Mouse (Mus musculus) heart, postnatal 10 days (tissue): ENCODE results near the gene Cdh11. TPM values are rescaled to one million over a fixed set of nuclear protein-coding genes. Genes with fewer than 3 reads are reported as not detected.

Experiments
- DNase-seq, 2 experiments: peaks; one replicate each; pipeline ENCODE4 v3.0.0; 2021
- intact Hi-C: fragments of 180-260 bp; cut with DNase I; formaldehyde crosslinking; loops from one replicate; pipeline ENCODE4 v1.15.1; 2025
- total RNA-seq, 2 experiments: library from RNA; stranded (reverse); gene quantifications; 2 replicates each; pipeline ENCODE4 v1.2.3; 2021

Cdh11 gene
- 10 to 100 TPM; 28.6 to 41.5 TPM for total RNA-seq

DNA sequence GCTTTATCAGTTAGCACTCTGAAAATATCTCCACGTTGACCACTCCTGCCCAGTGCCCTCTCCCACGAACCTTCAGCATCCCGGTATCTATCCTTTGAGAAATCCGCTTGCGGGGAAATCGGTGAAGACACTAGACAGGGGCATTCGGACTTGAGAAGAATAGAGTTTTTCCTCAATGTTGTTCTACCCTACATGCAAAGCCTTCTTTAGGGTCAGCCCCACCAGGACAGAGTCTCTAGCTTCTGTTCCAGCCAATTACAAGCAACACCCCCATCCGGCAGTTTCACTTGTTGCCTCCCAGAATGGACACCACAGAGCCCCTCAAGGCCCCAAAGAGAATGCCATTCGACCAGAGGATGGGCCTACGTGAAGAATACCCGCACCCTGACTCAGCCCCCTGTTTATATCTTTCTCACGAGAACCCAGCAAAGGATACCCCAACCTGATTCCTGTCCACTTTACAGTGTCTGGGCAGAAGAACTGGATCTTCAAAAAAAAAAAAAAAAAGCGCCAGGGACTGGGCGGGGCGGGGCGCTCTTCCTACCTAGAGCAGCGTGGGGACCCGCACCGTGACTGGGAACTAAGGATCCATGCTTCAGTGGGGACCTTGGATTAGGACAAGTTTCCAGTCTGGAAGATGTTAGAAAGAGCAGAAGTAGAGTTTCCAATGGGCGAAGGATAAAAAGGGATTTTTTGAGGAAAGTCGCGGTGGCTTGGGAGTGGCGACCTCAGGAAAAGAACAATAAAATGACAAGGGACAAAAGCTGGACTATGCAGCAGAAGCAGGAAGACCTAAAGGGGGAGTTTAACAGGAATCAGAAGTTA, at the start of gene Cdh11:
Cdh11 (minus strand) TSS at position 51 of the 825 bp plus-strand sequence.
- intact Hi-C loops, result loop anchor here (2.0 to 10.0 kb wide), 3 partner anchors 659 to 1243 kb away; no protein-coding TSS in a partner anchor

DNA sequence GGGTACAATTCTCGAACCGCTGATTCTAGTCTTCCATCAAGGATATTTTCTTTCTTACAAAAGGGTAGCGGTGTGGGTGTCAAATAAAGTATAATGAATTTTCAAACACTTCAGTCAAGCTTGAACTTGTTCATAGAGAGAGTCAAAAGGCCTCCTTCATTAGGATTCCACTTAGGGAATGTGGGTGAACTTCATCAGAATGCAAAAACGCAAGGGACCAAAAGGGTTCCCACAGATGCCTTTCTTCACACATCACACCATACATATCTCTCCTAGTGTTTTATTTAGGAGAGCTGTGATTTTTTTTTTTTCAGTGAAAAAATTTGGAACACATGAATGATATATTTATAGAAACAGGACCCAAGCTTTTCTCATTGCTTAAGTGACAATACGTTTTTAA, 28.5 kb upstream of the Cdh11 start:
- no peak for DNase-seq
- intact Hi-C loops, result no loop called here

More for the DNA sequence above, at the start of gene Cdh11:
- DNase-seq, result peak in 1 of 2 experiments; percentile 30

DNA sequence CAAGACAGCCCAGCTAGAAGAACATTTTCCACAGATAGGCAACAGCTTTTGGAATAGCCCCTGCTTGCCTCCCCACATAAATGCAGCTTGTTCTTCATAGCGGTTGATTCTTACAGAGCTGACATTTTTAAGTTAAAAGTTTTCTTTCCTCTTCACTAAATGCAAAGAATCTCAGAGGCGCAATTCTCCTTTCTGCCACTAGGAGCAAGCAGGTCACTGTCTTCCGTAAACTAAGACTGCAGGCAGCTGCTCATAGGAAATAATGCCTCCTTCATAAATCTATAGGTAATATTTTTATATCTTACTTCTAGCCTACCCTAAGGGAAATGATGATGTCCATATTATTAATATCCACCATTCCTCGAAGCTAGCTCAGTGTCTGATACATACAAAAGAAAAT, 4.9 kb upstream of the Cdh11 start:
- DNase-seq, result peak; percentile 25 to 42
- intact Hi-C loops, result loop anchor here (5.0 kb wide), 1 partner anchor 1252 kb away; no protein-coding TSS in a partner anchor

DNA sequence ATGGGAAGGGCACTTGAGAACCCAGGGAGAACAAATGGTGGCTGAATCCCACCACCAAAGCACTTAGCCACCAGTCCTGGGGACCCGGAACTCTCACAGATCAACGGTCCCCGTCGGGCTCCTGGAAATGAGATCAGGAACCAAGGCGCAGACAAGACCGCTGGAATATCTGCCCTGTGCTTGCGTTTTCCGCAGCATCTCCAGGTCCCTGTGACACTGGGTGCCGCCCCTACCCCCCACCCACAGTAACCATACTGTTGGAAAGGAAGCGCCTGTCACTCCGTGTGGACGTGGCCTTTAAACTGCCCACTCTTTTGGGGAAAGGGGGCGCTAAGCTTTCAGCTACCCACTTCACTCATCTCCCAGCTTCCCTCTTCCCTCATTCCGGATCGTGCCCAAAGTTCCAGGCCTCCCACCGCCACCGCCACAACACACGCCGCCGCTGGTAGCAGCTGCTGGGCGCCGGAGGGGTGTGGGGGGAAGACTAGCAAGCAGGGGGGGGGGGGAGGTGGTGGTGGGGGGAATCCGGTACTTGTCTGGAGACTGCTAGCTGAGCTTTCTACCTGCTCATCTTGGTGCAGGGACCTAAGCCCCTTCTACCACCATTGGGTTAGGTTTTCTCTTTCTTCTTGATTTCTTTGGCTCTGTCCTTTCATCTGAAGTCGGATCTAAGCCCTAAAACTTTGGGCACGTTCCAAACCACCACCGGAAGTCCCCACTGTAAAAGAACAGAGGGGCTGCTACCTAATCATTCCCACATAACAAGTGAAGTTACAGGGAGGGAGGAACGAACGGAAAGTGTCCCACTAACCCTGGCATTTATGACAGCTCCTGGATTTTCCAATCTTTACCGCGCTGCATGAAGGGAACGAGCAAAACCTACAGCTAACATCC, 1.3 kb upstream of the Cdh11 start:
- DNase-seq, result peak; percentile 20 to 23
- intact Hi-C loops, result loop anchor here (2.0 to 10.0 kb wide), 3 partner anchors 658 to 1242 kb away; no protein-coding TSS in a partner anchor

DNA sequence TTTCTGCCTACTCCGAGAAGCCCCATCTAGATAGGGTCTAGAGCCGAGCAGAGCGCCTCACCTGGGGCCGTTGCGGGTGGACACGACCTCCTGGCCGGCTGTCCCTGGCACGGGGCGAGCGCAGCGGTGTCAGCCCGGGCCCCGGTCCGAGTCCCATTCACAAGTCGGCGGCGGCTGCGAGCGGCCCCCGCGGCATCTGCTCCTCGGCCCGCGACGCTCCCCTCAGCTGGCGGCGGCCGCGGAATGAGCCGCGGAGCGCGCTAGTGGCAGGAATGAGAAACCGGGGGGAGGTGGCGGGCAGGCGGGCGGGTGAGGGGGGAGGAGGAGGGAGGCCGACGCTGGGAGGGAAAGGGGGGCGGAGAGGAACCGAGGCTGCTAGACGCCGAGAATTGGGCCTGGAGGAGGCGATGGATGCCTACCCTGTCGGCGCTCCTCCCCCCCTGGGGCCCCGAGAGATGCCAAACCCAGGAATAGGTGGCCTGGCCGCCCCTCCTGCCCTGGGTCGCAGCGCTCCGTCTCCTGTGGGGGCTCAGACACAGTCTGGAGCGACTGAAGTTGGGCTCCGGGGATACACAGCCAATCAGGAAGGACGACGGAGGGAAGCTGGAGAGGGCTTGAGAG, 497 bp downstream of the Cdh11 start:
- DNase-seq, result peak; percentile 68 to 71
- intact Hi-C loops, result loop anchor here (10.0 kb wide), 2 partner anchors 660 to 1130 kb away; no protein-coding TSS in a partner anchor

DNA sequence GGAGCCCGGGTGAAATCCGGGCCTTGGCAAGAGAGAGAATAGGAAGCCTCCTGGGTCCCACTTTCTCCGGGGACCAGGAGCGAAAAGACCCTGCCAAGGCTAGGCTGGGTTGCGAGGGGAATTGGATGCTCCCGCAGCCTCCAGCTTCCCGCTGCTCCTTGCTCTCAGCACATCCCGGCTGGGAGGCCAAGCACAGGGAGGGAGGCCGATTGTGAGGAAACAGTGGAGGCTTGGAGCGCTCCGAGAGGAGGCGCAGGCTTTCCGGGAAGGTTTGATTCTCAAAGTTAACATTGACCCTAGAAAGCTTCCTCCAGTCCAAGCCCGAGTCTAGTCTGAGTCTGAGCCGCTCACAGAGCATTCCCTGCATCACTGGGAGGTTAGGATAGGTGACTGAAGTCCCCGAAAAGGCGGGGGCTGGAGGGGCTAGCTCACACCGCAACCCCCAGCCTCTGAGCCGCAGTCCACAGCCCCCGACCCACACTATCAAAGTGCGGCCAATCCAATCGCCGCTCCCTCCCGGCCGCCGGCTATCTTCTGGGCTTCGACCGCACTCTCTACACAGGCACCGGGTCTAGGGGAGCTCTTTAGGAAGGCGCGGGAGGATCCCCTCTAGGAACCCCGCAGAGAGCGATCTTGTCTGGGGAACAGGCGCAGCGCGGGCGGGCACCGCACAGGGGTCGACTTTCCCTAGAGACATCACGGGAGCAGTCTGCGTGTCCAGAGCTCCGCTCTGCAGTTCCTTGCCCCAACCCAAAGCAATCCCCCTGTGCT, 1.4 kb downstream of the Cdh11 start:
- peak; percentile 54 to 60 for DNase-seq
- intact Hi-C loops, result loop anchor here (10.0 kb wide), 2 partner anchors 661 to 1131 kb away; no protein-coding TSS in a partner anchor

DNA sequence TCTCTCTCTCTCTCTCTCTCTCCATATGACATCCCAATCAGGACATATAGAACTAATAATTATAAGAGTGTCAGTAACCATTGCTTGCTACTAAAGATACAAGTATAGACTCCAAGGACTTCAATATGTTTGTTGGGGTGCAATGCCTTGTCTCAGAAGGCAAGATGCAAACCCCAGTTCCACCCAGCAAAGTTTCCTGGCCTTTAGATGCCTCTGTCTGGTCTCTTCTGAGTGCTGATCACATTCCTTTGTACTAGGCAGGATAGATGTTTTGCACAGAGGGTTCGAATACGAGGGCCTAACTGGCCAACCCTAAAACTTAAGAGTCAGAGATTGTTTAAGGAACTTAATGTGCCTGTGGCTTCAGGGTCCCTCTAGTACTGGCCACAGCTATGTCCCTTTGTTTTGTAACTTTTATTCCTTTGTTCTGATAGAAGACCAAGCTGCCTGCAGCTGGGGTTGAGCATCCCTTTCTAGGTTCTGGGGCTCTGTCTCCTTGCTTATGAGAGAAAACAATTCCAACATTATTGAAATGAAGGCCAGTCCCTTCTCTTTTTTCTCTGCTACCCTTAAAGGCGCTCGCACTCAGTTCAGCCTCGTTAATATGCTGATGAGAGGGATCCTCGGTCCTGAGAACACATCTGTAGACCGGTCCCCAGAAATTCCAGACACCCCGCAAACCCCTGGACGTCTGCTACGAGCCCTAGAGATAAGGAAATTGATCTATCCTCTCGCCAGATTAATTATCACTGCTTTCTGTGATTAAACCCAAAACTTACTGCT, 2.5 kb downstream of the Cdh11 start:
- DNase-seq, result peak in 1 of 2 experiments; percentile 11
- intact Hi-C loops, result loop anchor here (10.0 kb wide), 2 partner anchors 662 to 1132 kb away; no protein-coding TSS in a partner anchor

DNA sequence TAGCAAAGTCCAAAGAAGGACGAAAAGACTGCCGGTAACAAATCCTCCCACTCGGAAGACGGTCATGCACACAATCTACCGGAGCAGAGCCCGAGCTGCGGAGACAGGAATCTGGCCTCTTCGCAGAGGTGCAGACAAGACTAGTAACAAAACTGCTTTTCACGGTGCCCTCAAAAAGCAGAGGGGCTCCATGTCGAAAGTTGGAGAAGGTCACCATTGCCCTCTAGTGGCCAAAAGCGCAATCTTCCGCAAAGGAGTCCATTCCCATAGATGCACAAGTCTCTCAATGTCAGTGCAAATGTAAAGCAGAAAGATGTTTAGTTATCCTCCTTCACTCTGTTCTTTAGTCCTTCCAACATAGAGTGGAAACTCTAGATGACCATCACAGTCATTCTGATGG, 4.5 kb downstream of the Cdh11 start:
- DNase-seq, result peak; percentile 86 to 87
- intact Hi-C loops, result loop anchor here (1.0 to 10.0 kb wide), 4 partner anchors 266 to 1152 kb away; no protein-coding TSS in a partner anchor

DNA sequence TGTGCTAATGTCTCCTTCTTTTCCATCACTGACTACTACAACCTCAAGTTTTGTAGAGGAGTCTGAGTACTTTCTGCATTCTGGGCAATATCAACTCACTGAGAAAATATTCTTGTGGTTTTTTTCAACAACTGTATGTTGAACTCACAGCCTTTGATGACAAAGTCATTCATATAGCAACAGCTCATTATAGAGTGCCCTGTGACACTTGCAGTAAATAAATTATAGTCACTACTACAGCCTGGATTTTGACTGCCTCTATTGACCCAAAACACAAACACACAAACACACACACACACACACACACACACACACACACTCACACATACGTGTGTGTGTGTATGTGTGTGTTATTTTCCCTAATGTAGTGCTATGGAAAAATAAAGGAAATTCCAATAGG, 10.8 kb downstream of the Cdh11 start:
- intact Hi-C loops, result no loop called here
- DNase-seq, result no peak

DNA sequence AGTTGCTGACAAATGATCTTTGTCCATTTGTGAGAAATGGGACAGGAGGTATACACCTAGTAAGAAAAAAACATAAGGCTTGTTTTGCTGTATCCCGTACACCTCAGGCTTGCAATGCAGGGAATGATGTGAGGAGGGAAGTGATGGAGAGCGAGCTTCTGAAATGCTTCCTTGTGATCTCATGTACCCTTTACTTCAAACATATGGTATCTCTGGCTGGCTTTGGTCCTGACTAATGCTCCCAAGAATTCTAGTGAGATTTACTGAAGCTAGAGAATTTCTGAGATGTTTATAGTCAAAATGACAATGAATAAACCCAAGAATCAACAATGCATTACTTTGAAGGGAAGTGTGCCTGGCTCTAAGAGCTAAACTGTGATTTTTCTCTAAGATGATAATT, 14.0 kb downstream of the Cdh11 start:
- no peak for DNase-seq
- intact Hi-C loops, result no loop called here

DNA sequence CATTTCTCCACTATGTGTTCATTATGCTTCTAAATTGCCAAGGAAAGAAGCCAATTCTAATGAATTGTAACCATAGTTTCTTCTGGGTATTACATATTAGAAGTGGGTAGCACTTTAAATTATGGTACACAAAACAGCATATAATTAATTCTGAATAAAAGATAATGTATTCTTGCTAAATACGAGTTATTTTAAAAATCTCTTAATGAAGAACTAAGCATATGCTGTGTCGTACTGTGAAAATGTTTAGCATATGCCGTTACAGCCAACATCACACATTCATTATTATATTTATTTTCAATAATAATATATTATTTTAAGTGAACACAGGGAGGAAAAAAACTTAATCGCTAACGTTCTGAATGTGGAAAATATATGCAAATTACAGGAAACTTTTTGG, 31.6 kb downstream of the Cdh11 start:
- intact Hi-C loops, result no loop called here
- no peak for DNase-seq

DNA sequence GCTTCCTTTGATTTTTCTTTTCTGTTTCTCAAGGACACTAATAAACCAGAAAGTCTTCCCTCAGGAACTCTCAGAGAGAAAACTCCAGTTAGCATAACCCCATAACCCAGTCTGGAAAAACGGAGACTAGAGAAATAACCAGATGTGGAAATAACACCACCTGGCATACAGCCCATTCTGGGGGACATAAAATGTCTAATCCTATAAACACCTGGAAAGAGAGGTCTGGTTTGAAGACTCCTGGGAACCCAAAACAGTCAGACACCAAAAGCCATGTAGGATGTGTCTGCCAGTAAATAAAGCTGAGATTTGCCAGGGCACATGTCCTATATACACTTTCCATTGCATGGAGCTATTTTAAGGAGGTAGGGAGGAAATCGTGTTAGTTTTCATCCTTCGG, 42.5 kb downstream of the Cdh11 start:
- intact Hi-C loops, result no loop called here

DNA sequence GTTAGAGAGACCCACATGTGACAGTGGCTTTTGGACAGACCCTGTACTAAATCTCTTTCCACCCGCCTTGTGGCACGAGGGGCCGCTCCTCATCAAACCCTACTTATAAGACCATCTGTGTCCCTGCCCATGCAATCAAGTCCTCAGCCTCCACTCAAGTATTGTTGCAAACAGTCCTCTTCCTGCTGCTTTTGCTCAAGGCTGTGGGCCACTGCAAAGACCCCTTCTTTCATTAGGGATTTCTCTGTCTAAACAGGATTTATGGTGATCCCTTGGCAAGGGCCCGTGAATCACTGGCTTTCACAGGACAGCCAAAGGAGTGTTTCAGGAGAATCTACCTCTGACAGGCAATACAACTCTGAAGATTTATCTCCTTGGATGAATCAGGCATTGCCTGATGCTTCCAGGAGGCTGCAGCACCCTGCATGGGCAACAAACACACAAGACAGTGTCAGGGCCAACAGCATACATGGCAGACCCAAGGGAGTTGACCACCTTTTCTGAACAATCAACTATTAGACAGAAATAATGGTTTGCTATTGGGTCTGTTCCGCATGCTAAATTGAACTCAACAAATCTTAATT, 43.3 kb downstream of the Cdh11 start:
- intact Hi-C loops, result no loop called here
- DNase-seq, result no peak

More for the DNA sequence above, 42.5 kb downstream of the Cdh11 start:
- DNase-seq, result no peak

DNA sequence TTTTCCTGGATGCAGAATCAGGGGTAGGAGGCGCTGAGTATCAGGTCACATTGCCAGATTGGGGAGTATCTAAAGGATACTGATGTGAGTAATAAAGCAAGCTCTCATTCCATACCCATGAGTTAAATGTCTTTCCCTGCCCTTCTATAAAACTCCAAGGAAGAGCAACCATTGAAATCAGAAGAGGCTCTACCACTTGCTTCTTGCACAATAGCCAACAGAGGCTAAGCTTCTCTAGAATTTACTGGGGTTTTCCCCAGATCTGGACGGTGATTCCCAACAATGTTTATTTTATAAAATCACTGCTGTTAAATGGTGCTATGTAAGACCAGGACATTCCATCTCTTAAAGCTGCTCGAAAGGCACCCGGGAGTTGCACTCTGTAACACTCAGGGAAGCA, 44.5 kb downstream of the Cdh11 start:
- no peak for DNase-seq
- intact Hi-C loops, result no loop called here

DNA sequence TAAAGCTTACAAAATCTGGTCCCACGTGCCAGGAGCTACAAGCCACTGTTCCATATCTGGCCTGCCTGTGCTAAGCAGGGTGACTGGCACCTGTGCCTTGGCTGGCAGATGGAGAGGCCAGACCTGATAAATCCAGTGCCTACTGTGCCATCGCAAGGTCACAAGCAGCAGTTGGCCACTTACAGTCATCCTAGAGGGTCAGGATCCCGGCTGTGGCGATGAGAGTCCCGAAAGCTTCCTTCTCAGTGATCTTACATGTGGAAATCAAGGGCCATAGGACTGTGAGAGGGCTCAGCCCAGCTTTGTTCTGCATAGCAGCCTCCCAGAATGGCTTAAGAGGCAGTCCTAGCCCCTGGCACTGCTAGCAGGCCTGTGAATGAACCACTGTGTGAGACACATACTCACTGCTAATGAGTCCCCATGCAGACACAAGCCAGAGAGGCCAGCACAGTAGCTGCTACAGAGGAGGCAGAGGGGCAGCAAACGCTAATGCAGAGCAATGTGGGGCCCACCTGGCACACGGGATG, 46.4 kb downstream of the Cdh11 start:
- intact Hi-C loops, result loop anchor here (10.0 kb wide), 1 partner anchor 144 kb away; no protein-coding TSS in a partner anchor
- peak; percentile 70 to 81 for DNase-seq

DNA sequence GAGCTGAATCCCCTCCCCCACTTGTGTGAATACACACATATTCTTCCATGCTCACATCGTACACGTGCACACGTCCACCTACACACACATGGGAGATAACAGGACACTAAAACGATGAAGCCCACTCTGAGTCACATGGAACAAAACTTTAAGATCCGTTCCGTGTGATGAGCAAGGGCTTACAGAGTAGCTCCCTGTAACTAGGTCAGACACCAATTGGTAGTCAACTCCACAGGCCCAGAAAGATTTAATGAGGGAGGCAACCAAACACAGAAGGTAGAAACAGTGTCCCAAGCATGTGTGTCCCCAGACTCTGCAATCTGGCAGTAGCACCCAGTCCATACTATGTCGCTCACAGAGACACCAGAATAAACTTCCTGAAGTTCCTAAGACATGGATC, 47.0 kb downstream of the Cdh11 start:
- intact Hi-C loops, result loop anchor here (10.0 kb wide), 1 partner anchor 144 kb away; no protein-coding TSS in a partner anchor
- peak in 1 of 2 experiments; percentile 18 for DNase-seq

DNA sequence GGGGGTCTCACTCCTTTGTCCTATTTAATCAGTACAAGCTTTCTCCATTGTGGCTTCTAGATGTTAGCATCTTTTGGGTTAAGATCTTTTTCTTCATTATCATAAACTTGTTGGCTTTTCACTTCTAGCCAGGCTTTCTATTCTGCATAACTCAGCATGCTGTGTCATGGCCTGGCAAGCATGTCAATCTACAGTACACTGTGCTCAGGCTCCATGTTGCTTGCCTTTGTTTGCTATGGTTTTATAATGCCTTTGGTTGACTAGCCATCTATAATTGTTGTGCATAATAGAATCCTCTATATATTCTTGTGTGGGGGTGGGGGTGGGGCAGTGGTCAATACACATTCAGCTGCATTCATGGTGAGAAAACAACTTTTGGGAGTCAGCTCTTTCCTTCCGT, 51.0 kb downstream of the Cdh11 start:
- no peak for DNase-seq
- intact Hi-C loops, result loop anchor here (10.0 kb wide), 1 partner anchor 140 kb away; no protein-coding TSS in a partner anchor
